Mouse (Mus musculus): ENCODE measurements around the gene Cdkl5. TPM values are rescaled to one million over a fixed set of nuclear protein-coding genes. Genes with fewer than 3 reads are reported as not detected.

The Cdkl5 gene
- polyA plus RNA-seq, 1 experiment from 2014 or later, result 0.66 TPM

- no peaks in the 10 kb centered on the region for H3K9me3 ChIP-seq (ENCODE audit: control insufficient read depth)
- H3K4me1 ChIP-seq (replicated peaks; ENCODE audit: control insufficient read depth, insufficient read depth, low read length), result no peaks in the 10 kb centered on the region
- H3K4me2 ChIP-seq (replicated peaks; ENCODE audit: low read depth), result no peak overlapping the region
- H3K9ac ChIP-seq (ENCODE audit: low read depth, low read length), result no peak overlapping the region
- H3K36me3 ChIP-seq (ENCODE audit: control insufficient read depth, insufficient read depth), result no peaks in the 10 kb centered on the region
- ATAC-seq, result no peak
- WGBS, result 72% methylated on average over 1 of the region's 1 CpGs
- no peaks in the 10 kb centered on the region for H3K27me3 ChIP-seq (replicated peaks; ENCODE audit: control insufficient read depth, insufficient read depth, low read length)
- no peak for TF ChIP-seq CTCF (IDR thresholded peaks at IDR 0.05; ENCODE audit: low read depth)
- H3K27ac ChIP-seq (ENCODE audit: low read depth, low read length), result no peak overlapping the region
- no peak overlapping the region for H3K4me3 ChIP-seq (ENCODE audit: low read depth, low read length)
Observed at GRCm38 (mm10) chrX:161018179-161018578, 23.7 kb upstream of the Cdkl5 start.

- Histone ChIP-seq H3K27me3 (replicated peaks; ENCODE audit: control insufficient read depth, insufficient read depth, low read length) (no peaks in the 10 kb centered on the region), H3K4me1 (replicated peaks; ENCODE audit: control insufficient read depth, insufficient read depth, low read length) (no peaks in the 10 kb centered on the region), H3K9me3 (ENCODE audit: control insufficient read depth) (no peaks in the 10 kb centered on the region), H3K4me2 (replicated peaks; ENCODE audit: low read depth) (no peak overlapping the region), H3K9ac (ENCODE audit: low read depth, low read length) (no peak overlapping the region), H3K27ac (ENCODE audit: low read depth, low read length) (no peak overlapping the region), H3K36me3 (ENCODE audit: control insufficient read depth, insufficient read depth) (no peaks in the 10 kb centered on the region), H3K4me3 (ENCODE audit: low read depth, low read length) (no peak overlapping the region)
- TF ChIP-seq CTCF (IDR thresholded peaks at IDR 0.05; ENCODE audit: low read depth), result no peak
- no peak for ATAC-seq
- 77% methylated on average over 1 of the region's 1 CpGs for WGBS
Observed at GRCm38 (mm10) chrX:161006272-161006671, 11.8 kb upstream of the Cdkl5 start.

GRCm38 (mm10) chrX:160996051-160996450 lies 1.5 kb upstream of the Cdkl5 start:
- H3K27ac ChIP-seq (ENCODE audit: low read depth, low read length), result no peak overlapping the region
- no peak overlapping the region for H3K9ac ChIP-seq (ENCODE audit: low read depth, low read length)
- ATAC-seq, result no peak
- no peaks in the 10 kb centered on the region for H3K4me1 ChIP-seq (replicated peaks; ENCODE audit: control insufficient read depth, insufficient read depth, low read length)
- no peaks in the 10 kb centered on the region for H3K27me3 ChIP-seq (replicated peaks; ENCODE audit: control insufficient read depth, insufficient read depth, low read length)
- H3K4me3 ChIP-seq (ENCODE audit: low read depth, low read length), result no peak overlapping the region; the same call in 1 of the 2 replicates
- no peak for TF ChIP-seq CTCF (IDR thresholded peaks at IDR 0.05; ENCODE audit: low read depth)
- WGBS, result 23% methylated on average over 5 of the region's 5 CpGs
- H3K9me3 ChIP-seq (ENCODE audit: control insufficient read depth), result no peaks in the 10 kb centered on the region
- H3K4me2 ChIP-seq (replicated peaks; ENCODE audit: low read depth), result peak overlapping the region; percentile 63; the same call in 1 of the 2 replicates
- no peaks in the 10 kb centered on the region for H3K36me3 ChIP-seq (ENCODE audit: control insufficient read depth, insufficient read depth)

- Histone ChIP-seq H3K9me3 (ENCODE audit: control insufficient read depth) (no peaks in the 10 kb centered on the region), H3K27ac (ENCODE audit: low read depth, low read length) (no peak overlapping the region), H3K9ac (ENCODE audit: low read depth, low read length) (no peak overlapping the region), H3K4me2 (replicated peaks; ENCODE audit: low read depth) (peak overlapping the region; percentile 63), H3K27me3 (replicated peaks; ENCODE audit: control insufficient read depth, insufficient read depth, low read length) (no peaks in the 10 kb centered on the region), H3K36me3 (ENCODE audit: control insufficient read depth, insufficient read depth) (no peaks in the 10 kb centered on the region), H3K4me3 (ENCODE audit: low read depth, low read length) (peak overlapping the region; percentile 61), H3K4me1 (replicated peaks; ENCODE audit: control insufficient read depth, insufficient read depth, low read length) (no peaks in the 10 kb centered on the region)
- 19% methylated on average over 26 of the region's 31 CpGs for WGBS
- ATAC-seq, result peak; percentile 48
- no peak for TF ChIP-seq CTCF (IDR thresholded peaks at IDR 0.05; ENCODE audit: low read depth)
Observed at GRCm38 (mm10) chrX:160995131-160995667, 695 bp upstream of the Cdkl5 start.

- WGBS, result 22% methylated on average over 39 of the region's 39 CpGs
- H3K27me3 ChIP-seq (replicated peaks; ENCODE audit: control insufficient read depth, insufficient read depth, low read length), result no peaks in the 10 kb centered on the region
- peak overlapping the region; percentile 73 for H3K4me2 ChIP-seq (replicated peaks; ENCODE audit: low read depth)
- peak overlapping the region; percentile 61 for H3K4me3 ChIP-seq (ENCODE audit: low read depth, low read length)
- no peaks in the 10 kb centered on the region for H3K4me1 ChIP-seq (replicated peaks; ENCODE audit: control insufficient read depth, insufficient read depth, low read length)
- H3K9ac ChIP-seq (ENCODE audit: low read depth, low read length), result peak overlapping the region; percentile 37; the same call in 1 of the 2 replicates
- no peak overlapping the region; the same call in 1 of the 2 replicates for H3K27ac ChIP-seq (ENCODE audit: low read depth, low read length)
- no peak for TF ChIP-seq CTCF (IDR thresholded peaks at IDR 0.05; ENCODE audit: low read depth)
- peak; percentile 9; the same call in 1 of the 2 replicates for ATAC-seq
- H3K9me3 ChIP-seq (ENCODE audit: control insufficient read depth), result no peaks in the 10 kb centered on the region
- no peaks in the 10 kb centered on the region for H3K36me3 ChIP-seq (ENCODE audit: control insufficient read depth, insufficient read depth)
Observed at GRCm38 (mm10) chrX:160993749-160994539, 560 bp downstream of the Cdkl5 start.

- no peak for TF ChIP-seq CTCF (IDR thresholded peaks at IDR 0.05; ENCODE audit: low read depth)
- no peak for ATAC-seq
- H3K4me1 ChIP-seq (replicated peaks; ENCODE audit: control insufficient read depth, insufficient read depth, low read length), result no peaks in the 10 kb centered on the region
- WGBS, result 56% methylated on average over 2 of the region's 2 CpGs
- H3K9me3 ChIP-seq (ENCODE audit: control insufficient read depth), result no peaks in the 10 kb centered on the region
- no peak overlapping the region for H3K27ac ChIP-seq (ENCODE audit: low read depth, low read length)
- H3K4me2 ChIP-seq (replicated peaks; ENCODE audit: low read depth), result no peak overlapping the region
- H3K9ac ChIP-seq (ENCODE audit: low read depth, low read length), result no peak overlapping the region
- no peak overlapping the region for H3K4me3 ChIP-seq (ENCODE audit: low read depth, low read length)
- no peaks in the 10 kb centered on the region for H3K36me3 ChIP-seq (ENCODE audit: control insufficient read depth, insufficient read depth)
- H3K27me3 ChIP-seq (replicated peaks; ENCODE audit: control insufficient read depth, insufficient read depth, low read length), result no peaks in the 10 kb centered on the region
Observed at GRCm38 (mm10) chrX:160992703-160993102, 1.8 kb downstream of the Cdkl5 start.
